Mouse (Mus musculus) left cerebral cortex, postnatal 25 days (tissue): ENCODE results near the gene Vps29. TPM values are rescaled to one million over a fixed set of nuclear protein-coding genes. Genes with fewer than 3 reads are reported as not detected.

Experiments used
- total RNA-seq, 2 experiments: library from RNA; stranded (reverse); gene quantifications; 2 replicates each; pipeline ENCODE4 v1.2.3; 2021

Gene Vps29
- total RNA-seq, 2 experiments from 2014 or later: 189 to 208 TPM

Other genes with a start within 250 kb of the Vps29 start
- gene Ccdc63, start 213.5 kb upstream of the Vps29 start, total RNA-seq: under 1 TPM; 0.48 to 0.82 TPM
- gene Ppp1cc, start 196.1 kb upstream of the Vps29 start, total RNA-seq: 100 to 1,000 TPM; 169 to 202 TPM
- 1 to 10 TPM; 1.8 to 3.8 TPM for gene Hvcn1, start 147.6 kb upstream of the Vps29 start, total RNA-seq
- gene Tctn1, start 89.9 kb upstream of the Vps29 start, total RNA-seq: 10 to 100 TPM in 1 of 2 experiments, 1 to 10 TPM in 1; 9.7 to 12.9 TPM
- gene Pptc7, start 70.0 kb upstream of the Vps29 start, total RNA-seq: 10 to 100 TPM; 36.7 to 43.8 TPM
- 1 to 10 TPM; 2.8 to 3.4 TPM for gene Rad9b, start 136 bp upstream of the Vps29 start, total RNA-seq
- 10 to 100 TPM; 24.9 to 25.8 TPM for gene Gpn3, start 17.5 kb downstream of the Vps29 start, total RNA-seq
- gene Fam216a, start 18.0 kb downstream of the Vps29 start, total RNA-seq: 10 to 100 TPM; 68.4 to 73.7 TPM
- 100 to 1,000 TPM; 225 to 243 TPM for gene Arpc3, start 37.5 kb downstream of the Vps29 start, total RNA-seq
- gene Anapc7, start 67.3 kb downstream of the Vps29 start, total RNA-seq: 10 to 100 TPM; 27.8 to 28.1 TPM
- 100 to 1,000 TPM; 748 to 749 TPM for gene Atp2a2, start 147.9 kb downstream of the Vps29 start, total RNA-seq